Mouse (Mus musculus) hindbrain, embryonic 10.5 days (tissue): ENCODE measurements at regions not wholly inside any gene's neighbourhood (a gene's known extent, or its start where the extent isn't known, plus 50 kb on each side); places are given as distances from the start of the nearest gene placed in this dataset.

ENCODE experiments used
- DNase-seq: peaks from one replicate; pipeline ENCODE4 v3.0.0-alpha.2; 2017; ENCODE audit warnings: low spot score
- H3K27ac ChIP-seq: fragments of 300-500 bp; sonication (generic); 2 replicates; pipeline ENCODE4 v1.5.1; 2016; ENCODE audit warnings: mild to moderate bottlenecking, moderate library complexity
- H3K27me3 ChIP-seq: fragments of 300-500 bp; sonication (generic); 2 replicates; pipeline ENCODE4 v1.6.1; 2016; ENCODE audit warnings: mild to moderate bottlenecking; ENCODE audit not compliant: poor library complexity, insufficient read depth, severe bottlenecking
- H3K36me3 ChIP-seq: fragments of 300-500 bp; sonication (generic); 2 replicates; pipeline ENCODE4 v1.6.1; 2016; ENCODE audit warnings: mild to moderate bottlenecking, moderate library complexity
- H3K4me1 ChIP-seq: fragments of 300-500 bp; sonication (generic); replicated peaks from 2 replicates; pipeline ENCODE4 v1.6.1; 2016; ENCODE audit warnings: mild to moderate bottlenecking
- H3K4me3 ChIP-seq: fragments of 300-500 bp; sonication (generic); 2 replicates; pipeline ENCODE4 v1.5.1; 2016; ENCODE audit warnings: mild to moderate bottlenecking, moderate library complexity
- H3K9me3 ChIP-seq: fragments of 300-500 bp; sonication (generic); 2 replicates; pipeline ENCODE4 v1.6.1; 2016; ENCODE audit warnings: mild to moderate bottlenecking, moderate library complexity
- WGBS: fragments of 180-500 bp; shearing (Covaris S2); methylation state at CpG from one replicate; pipeline ENCODE4 v1.1.7; 2016; 5-methylcytosine and 5-hydroxymethylcytosine counted together

DNA sequence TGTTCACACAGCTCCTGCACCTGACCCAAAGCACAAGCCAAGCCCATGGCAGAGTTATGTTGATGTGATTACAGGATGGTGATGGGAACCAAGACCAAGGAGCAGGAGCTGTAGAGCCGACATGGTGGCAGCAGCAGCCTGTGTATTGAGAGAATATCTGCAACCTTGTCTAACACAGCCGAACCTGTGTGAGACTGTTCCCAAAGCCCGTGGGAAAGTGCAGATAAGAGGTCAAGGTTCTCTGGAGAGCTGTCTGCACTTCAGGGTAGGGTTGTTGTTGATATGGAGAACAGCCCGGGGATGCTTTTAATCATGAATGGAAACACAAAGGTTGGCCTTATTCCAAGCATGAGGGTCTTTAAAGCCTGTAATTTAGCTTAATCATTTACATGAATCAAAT is 110.4 kb downstream of the Adra2a start:
- DNase-seq, result no peak
- 82% methylated on average over 4 of the region's 4 CpGs for WGBS
- no peaks in the 10 kb centered on the region for H3K27me3 ChIP-seq
- H3K4me1 ChIP-seq, result no peaks in the 10 kb centered on the region
- no peaks in the 10 kb centered on the region for H3K9me3 ChIP-seq
- H3K4me3 ChIP-seq, result no peak overlapping the region
- H3K36me3 ChIP-seq, result no peaks in the 10 kb centered on the region
- no peak overlapping the region for H3K27ac ChIP-seq

DNA sequence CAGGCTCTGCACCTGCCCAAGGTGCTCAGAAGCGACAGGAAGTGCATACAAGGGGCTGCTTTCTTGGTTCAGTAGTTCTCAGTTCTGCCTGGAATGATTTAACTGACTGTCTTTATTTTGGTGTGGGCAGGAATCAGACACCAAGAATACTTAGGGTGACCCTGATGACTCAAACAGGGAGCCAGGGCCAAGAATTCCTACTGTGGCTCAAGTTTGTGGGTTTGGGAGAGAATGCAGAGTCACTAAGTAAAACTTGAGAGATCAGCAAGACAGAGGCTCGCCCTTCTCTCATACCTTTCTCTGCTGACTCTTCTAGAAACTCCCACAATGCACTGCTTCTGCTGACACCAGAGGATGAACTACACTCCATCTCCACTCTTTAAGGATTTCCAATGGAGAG is 126.4 kb downstream of the Adra2a start:
- Histone ChIP-seq H3K27ac (no peak overlapping the region), H3K27me3 (no peaks in the 10 kb centered on the region), H3K36me3 (no peaks in the 10 kb centered on the region), H3K4me1 (peaks cover 13% of the 10 kb centered on the region), H3K9me3 (no peaks in the 10 kb centered on the region), H3K4me3 (no peak overlapping the region)
- DNase-seq, result no peak
- 59% methylated on average over 2 of the region's 2 CpGs for WGBS

DNA sequence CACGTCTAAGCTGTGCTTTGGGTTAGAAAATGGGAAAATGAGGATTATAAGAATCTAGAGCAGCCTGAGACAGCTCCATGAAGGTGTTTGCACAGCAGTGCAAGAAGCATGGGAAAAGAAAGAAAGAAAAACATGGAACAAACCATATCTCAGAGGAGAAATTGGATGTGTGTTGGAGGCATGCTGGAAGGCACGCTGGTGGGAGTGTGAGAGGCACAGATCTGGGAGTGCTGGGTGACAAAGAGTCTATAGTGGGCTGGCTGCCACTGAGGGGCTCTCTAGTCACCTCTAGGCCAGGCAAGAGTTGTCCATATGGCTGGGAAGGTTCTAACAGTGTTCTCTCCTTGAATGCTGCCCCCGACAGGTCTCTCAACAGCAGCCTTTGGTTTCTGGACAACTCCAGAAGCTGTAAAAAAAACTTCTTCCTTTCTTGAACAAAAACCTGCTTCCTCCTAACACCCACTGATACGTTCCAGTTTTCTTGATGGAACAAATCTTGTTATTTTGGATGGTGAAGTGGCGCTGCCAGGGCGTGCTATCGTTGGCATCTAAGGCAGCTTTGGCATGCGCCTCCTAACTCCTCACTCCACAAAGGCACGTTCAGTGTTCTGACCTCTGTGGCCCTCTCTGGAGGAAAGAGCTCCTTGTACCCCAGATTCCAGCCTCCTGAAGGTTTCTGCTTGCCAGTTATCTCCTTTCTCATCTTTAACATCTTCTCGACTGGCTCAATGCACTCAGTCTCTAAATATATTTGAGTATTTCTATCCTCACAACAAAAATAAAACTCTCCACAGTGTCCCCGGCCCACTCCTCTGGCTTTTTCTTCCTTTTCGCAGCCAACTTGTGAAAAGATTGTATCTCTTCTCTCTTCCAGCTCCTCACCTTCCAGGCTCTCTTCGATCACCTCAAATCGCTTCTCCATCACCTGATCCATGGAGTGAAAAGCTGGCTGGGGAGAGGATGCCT is 130.4 kb downstream of the Adra2a start:
- Histone ChIP-seq H3K36me3 (no peaks in the 10 kb centered on the region), H3K27ac (no peak overlapping the region), H3K27me3 (no peaks in the 10 kb centered on the region), H3K4me3 (no peak overlapping the region), H3K9me3 (no peaks in the 10 kb centered on the region), H3K4me1 (peaks cover 13% of the 10 kb centered on the region)
- WGBS, result 89% methylated on average over 14 of the region's 14 CpGs
- no peak for DNase-seq

DNA sequence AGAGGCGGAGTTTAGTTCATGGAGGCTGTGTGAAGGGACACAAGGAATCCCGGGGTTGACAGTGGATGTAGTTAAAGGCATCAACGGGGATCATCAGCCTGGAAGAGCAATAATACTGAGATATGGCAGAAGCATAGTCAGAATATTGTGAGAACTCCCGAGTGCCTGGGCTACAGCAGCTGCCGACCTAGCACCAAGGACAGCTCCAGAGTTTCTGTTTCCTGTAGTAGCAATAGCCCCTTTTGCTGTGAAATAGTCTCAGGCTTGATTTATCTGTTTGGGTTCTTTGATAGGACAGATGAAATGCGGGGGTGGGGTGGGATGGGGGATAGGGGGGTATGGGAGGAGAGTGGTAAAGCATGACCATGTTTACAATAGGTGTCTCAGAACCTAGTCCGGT is 131.8 kb downstream of the Adra2a start:
- H3K36me3 ChIP-seq, result no peaks in the 10 kb centered on the region
- H3K9me3 ChIP-seq, result no peaks in the 10 kb centered on the region
- peak; percentile 25 for DNase-seq
- H3K27me3 ChIP-seq, result no peaks in the 10 kb centered on the region
- no peak overlapping the region for H3K4me3 ChIP-seq
- WGBS, result 52% methylated on average over 7 of the region's 7 CpGs
- H3K27ac ChIP-seq, result no peak overlapping the region
- peaks cover 11% of the 10 kb centered on the region for H3K4me1 ChIP-seq

DNA sequence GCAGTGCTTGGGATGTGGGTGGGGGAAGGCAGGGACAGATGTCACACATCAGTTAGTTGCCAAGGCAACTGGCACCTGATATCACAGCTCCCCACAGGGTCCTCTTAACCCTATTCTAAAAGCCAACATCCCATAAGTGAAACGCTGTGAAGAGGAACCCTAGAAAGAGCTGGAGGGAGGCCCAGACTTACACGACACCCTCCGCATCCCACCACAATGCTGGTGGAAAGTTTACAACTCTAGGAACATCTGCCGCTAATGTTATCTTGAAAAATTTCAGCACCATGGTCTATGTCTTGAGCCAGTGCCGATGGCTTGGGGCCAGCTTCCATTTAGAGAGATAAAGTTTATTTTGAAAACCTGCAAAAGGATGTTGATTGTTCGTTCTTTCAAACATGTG is 133.5 kb downstream of the Adra2a start:
- DNase-seq, result no peak
- WGBS, result 80% methylated on average over 6 of the region's 6 CpGs
- Histone ChIP-seq H3K4me1 (no peaks in the 10 kb centered on the region), H3K27ac (no peak overlapping the region), H3K27me3 (no peaks in the 10 kb centered on the region), H3K36me3 (no peaks in the 10 kb centered on the region), H3K9me3 (no peaks in the 10 kb centered on the region), H3K4me3 (no peak overlapping the region)

DNA sequence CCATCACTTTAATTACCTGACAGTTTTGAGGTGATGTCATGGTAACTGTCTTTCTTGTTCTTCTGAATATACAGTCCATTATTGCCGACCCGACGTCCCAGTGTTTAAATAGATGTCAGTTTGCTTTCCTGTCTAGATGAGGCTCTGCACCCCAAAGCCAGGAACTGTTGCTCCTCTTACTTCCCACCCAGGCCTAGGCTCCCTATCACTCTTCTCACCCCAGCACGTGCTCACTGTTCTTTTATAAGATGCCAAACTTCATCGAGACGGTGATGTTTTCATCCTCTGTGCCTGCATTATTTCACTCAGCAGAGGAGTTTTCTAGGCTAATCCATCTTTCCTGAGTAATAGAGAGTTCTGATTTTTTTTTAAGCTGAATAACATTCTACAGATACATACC is 156.5 kb downstream of the Adra2a start:
- Histone ChIP-seq H3K36me3 (no peaks in the 10 kb centered on the region), H3K9me3 (no peaks in the 10 kb centered on the region), H3K4me1 (no peaks in the 10 kb centered on the region), H3K4me3 (no peak overlapping the region), H3K27ac (no peak overlapping the region), H3K27me3 (no peaks in the 10 kb centered on the region)
- 90% methylated on average over 6 of the region's 6 CpGs for WGBS
- no peak for DNase-seq

DNA sequence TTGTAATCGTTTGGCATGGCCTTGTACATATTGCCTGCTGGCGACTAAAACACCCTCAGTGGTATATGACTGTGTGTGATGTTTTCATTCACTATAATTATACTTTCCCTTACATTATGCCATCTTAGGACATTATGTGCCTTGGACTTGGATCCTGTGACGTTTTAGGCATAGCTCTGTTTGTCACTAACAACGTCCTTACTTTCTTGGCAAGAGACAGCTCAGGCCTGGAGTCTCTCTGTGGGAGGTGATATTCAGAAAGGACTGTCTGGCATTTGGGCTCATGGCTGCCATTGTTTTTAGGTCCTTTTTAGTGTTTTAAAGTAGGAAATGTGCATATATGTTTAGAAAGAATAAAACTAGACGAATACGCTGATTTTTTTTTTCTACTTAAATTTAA is 158.5 kb downstream of the Adra2a start:
- no peaks in the 10 kb centered on the region for H3K36me3 ChIP-seq
- no peak overlapping the region for H3K27ac ChIP-seq
- no peak overlapping the region for H3K4me3 ChIP-seq
- 82% methylated on average over 6 of the region's 6 CpGs for WGBS
- H3K27me3 ChIP-seq, result no peaks in the 10 kb centered on the region
- no peaks in the 10 kb centered on the region for H3K4me1 ChIP-seq
- DNase-seq, result no peak
- no peaks in the 10 kb centered on the region for H3K9me3 ChIP-seq

DNA sequence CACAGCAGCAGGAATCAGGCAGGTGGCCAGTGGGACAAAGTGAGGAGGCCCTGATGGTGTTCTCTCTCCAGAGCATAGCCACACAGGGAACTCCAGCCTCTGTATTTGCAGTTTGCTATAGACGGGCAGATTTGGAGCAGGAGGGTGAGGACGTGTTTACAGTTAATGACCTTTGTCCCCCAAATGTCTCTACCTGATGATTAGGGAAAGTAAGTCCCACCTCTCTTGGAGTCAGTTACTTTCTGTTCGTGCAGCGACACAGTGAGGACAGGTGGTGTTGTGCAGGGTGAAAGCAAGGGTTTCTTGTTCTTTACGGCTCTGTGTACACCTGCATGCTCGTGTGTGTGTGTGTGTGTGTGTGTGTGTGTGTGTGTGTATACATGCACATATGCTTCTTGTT is 162.9 kb downstream of the Adra2a start:
- 78% methylated on average over 6 of the region's 6 CpGs for WGBS

DNA sequence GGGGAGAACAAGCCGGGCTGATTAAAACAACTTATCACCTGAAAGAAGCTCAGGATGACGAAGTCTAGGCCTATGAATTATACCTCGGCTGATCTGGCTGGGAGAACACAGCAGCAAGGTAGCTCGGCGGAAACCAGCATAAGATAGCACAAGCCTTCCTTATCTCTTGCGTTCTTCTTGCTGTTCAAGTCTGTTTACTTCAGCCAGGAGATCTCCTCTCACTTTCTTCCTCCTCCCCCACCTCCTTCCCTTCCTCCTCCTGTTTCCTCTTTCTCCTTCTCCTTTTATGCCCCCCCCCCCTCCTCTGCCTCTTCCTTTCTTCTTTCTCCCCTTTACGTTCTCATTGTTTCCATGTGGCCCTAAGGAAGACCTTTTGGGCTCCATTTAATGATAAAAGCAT is 168.2 kb downstream of the Adra2a start:
- Histone ChIP-seq H3K27ac (no peak overlapping the region), H3K4me1 (no peaks in the 10 kb centered on the region), H3K27me3 (no peaks in the 10 kb centered on the region), H3K36me3 (no peaks in the 10 kb centered on the region), H3K9me3 (no peaks in the 10 kb centered on the region), H3K4me3 (no peak overlapping the region)
- DNase-seq, result no peak
- WGBS, result 91% methylated on average over 7 of the region's 7 CpGs

More for the DNA sequence above, 162.9 kb downstream of the Adra2a start:
- no peaks in the 10 kb centered on the region for H3K36me3 ChIP-seq
- H3K9me3 ChIP-seq, result no peaks in the 10 kb centered on the region
- no peaks in the 10 kb centered on the region for H3K4me1 ChIP-seq
- no peak overlapping the region for H3K27ac ChIP-seq
- no peaks in the 10 kb centered on the region for H3K27me3 ChIP-seq
- DNase-seq, result no peak
- no peak overlapping the region for H3K4me3 ChIP-seq

DNA sequence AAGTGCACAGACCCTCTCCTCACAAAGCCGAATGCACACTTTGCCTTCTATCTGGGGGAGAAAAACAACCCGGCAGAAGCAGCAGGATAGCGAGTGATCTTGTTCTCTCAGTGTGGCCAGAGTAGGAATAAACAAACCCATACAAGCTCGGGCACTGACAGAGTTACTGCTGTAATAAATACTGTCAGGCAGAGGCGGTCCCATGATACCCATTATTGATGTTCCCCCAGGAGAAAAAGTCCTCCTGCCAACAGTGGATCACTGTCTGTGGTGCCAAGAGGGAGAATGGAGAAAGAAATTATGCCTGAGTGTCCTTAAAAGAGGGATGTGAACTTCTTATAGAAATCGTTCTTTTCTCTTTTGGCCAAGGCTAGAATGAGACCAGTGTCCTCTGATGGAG is 200.2 kb downstream of the Adra2a start:
- H3K27ac ChIP-seq, result no peak overlapping the region
- WGBS, result 82% methylated on average over 6 of the region's 6 CpGs
- H3K27me3 ChIP-seq, result no peaks in the 10 kb centered on the region

DNA sequence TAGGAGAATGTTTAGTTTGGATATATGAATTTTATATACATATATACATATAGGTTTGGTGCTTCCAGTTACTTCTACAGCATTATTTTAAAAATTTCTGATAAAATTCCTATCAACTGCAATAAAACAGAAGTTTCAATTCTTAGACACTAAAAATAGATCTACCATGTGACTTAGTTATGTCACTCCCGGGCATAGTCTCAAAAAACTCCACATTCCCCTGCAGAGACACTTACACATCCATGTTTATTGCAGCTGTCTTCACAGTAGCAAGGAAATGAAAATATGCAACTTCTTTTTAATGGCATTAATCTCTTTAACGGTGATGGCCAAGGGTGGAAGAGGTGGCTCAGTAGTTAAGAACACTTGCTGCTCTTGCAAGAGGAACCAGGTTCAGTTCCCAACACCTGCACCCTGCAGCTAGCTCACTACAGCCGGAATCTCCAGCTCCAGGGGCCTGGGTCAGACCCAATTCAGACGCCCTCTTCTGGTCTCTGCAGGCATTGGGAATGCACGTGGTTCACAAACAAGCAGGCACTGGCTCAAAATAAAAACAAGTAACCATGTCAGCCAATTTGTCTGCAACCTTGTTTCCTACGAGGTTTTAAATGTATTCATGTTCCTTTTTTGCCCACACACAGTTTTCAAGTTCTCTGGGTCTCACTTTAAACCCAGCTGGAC is 204.4 kb downstream of the Adra2a start:
- Histone ChIP-seq H3K4me3 (no peak overlapping the region), H3K27ac (no peak overlapping the region), H3K9me3 (no peaks in the 10 kb centered on the region), H3K4me1 (no peaks in the 10 kb centered on the region), H3K36me3 (no peaks in the 10 kb centered on the region), H3K27me3 (no peaks in the 10 kb centered on the region)
- 32% methylated on average over 6 of the region's 6 CpGs for WGBS
- DNase-seq, result peak; percentile 21

More for the DNA sequence above, 200.2 kb downstream of the Adra2a start:
- no peaks in the 10 kb centered on the region for H3K36me3 ChIP-seq
- no peak overlapping the region for H3K4me3 ChIP-seq
- H3K4me1 ChIP-seq, result no peaks in the 10 kb centered on the region
- H3K9me3 ChIP-seq, result no peaks in the 10 kb centered on the region
- DNase-seq, result no peak

DNA sequence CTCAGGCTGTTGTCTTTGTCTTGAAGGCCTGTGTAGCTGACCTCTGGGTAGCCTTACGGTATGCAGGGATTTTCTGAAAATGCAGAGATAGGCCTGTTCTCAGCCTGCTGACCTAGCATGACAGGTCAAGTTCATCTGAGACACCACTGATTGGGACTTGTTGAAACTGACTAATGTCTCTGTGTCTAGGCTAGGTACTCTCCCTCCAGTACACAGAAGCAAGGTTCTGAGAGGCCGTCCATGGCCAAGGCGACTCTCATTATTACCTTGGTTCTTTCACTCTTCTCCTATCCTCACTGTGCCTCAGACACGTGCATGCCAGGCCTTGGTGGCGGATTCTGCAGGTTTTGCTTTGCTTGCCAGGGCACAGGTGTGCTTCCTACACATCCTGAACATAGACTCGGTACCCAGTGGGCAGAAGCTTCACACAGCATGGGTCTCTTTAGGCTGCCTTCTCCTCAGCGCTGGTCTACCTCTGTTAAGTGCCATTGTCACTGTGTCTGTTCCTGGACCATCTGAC is 208.3 kb downstream of the Adra2a start:
- no peaks in the 10 kb centered on the region for H3K27me3 ChIP-seq
- no peak overlapping the region for H3K27ac ChIP-seq
- WGBS, result 87% methylated on average over 7 of the region's 7 CpGs
- no peaks in the 10 kb centered on the region for H3K4me1 ChIP-seq
- no peak overlapping the region for H3K4me3 ChIP-seq
- no peak for DNase-seq
- H3K9me3 ChIP-seq, result no peaks in the 10 kb centered on the region
- H3K36me3 ChIP-seq, result no peaks in the 10 kb centered on the region

DNA sequence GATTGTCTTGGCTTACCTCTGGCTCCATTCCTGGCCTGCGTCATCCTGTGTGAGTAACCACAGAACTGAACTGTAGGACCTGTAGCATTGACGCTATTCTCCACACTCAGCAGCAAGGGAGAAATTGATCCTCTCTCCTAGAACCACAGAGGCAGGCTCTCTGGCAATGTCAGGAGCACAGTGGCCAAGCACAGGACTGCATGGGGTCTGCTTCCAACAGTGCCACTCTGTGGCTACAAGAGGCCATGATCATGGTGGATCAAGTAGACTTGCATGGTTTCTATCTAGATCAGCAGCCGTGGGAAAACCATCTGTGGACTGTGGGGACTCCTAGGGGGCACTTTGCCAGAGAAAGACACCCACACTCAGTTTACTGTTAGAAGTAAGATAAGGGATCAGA is 213.9 kb downstream of the Adra2a start:
- H3K27me3 ChIP-seq, result no peaks in the 10 kb centered on the region
- 93% methylated on average over 3 of the region's 3 CpGs for WGBS
- no peak for DNase-seq
- no peaks in the 10 kb centered on the region for H3K36me3 ChIP-seq
- H3K27ac ChIP-seq, result no peak overlapping the region
- no peaks in the 10 kb centered on the region for H3K9me3 ChIP-seq
- H3K4me3 ChIP-seq, result no peak overlapping the region
- peaks cover 15% of the 10 kb centered on the region for H3K4me1 ChIP-seq
